Mouse (Mus musculus): ENCODE measurements at regions not wholly inside any gene's neighbourhood (a gene's known extent, or its start where the extent isn't known, plus 50 kb on each side); places are given as distances from the start of the nearest gene placed in this dataset.

GRCm38 (mm10) chr6:50799963-50800362 is 145.7 kb upstream of the Npvf start:
- no peak overlapping the region for H3K27ac ChIP-seq (ENCODE audit: control insufficient read depth, insufficient read depth, low read depth, low read length)
- no peaks in the 10 kb centered on the region for H3K4me1 ChIP-seq (ENCODE audit: control insufficient read depth, insufficient read depth, low read length)
- H3K4me3 ChIP-seq (ENCODE audit: control insufficient read depth, low read depth, low read length) = no peak overlapping the region
- H3K27me3 ChIP-seq (ENCODE audit: control insufficient read depth, insufficient read depth, low read length) = no peaks in the 10 kb centered on the region
- TF ChIP-seq POLR2A (IDR thresholded peaks at IDR 0.05; ENCODE audit: control insufficient read depth, low read depth, low read length) = no peak
- H3K36me3 ChIP-seq (ENCODE audit: control insufficient read depth, insufficient read depth, low read length) = no peaks in the 10 kb centered on the region

GRCm38 (mm10) chr6:50802956-50803355 is 148.7 kb upstream of the Npvf start:
- TF ChIP-seq CTCF (IDR thresholded peaks at IDR 0.05; ENCODE audit: control insufficient read depth, insufficient read depth, insufficient replicate concordance, low read depth, low read length) = no peak
- TF ChIP-seq POLR2A (IDR thresholded peaks at IDR 0.05; ENCODE audit: control insufficient read depth, low read depth, low read length) = no peak
- no peaks in the 10 kb centered on the region for H3K36me3 ChIP-seq (ENCODE audit: control insufficient read depth, insufficient read depth, low read length)
- H3K27me3 ChIP-seq (ENCODE audit: control insufficient read depth, insufficient read depth, low read length) = no peaks in the 10 kb centered on the region
- H3K4me1 ChIP-seq (ENCODE audit: control insufficient read depth, insufficient read depth, low read length) = no peaks in the 10 kb centered on the region; the same call in 1 of the 2 replicates
- no peak overlapping the region for H3K27ac ChIP-seq (ENCODE audit: control insufficient read depth, insufficient read depth, low read depth, low read length)
- no peak overlapping the region for H3K4me3 ChIP-seq (ENCODE audit: control insufficient read depth, low read depth, low read length)

GRCm38 (mm10) chr6:50804477-50805005 is 150.3 kb upstream of the Npvf start:
- H3K4me3 ChIP-seq (ENCODE audit: control insufficient read depth, low read depth, low read length) = no peak overlapping the region
- H3K4me1 ChIP-seq (ENCODE audit: control insufficient read depth, insufficient read depth, low read length) = no peaks in the 10 kb centered on the region; the same call in none of the 2 replicates
- H3K27me3 ChIP-seq (ENCODE audit: control insufficient read depth, insufficient read depth, low read length) = no peaks in the 10 kb centered on the region
- no peak overlapping the region for H3K27ac ChIP-seq (ENCODE audit: control insufficient read depth, insufficient read depth, low read depth, low read length)
- no peaks in the 10 kb centered on the region for H3K36me3 ChIP-seq (ENCODE audit: control insufficient read depth, insufficient read depth, low read length)
- TF ChIP-seq CTCF (IDR thresholded peaks at IDR 0.05; ENCODE audit: control insufficient read depth, insufficient read depth, insufficient replicate concordance, low read depth, low read length) (no peak), POLR2A (IDR thresholded peaks at IDR 0.05; ENCODE audit: control insufficient read depth, low read depth, low read length) (no peak)

GRCm38 (mm10) chr6:50806376-50807077 is 152.3 kb upstream of the Npvf start:
- TF ChIP-seq POLR2A (IDR thresholded peaks at IDR 0.05; ENCODE audit: control insufficient read depth, low read depth, low read length) (no peak), CTCF (IDR thresholded peaks at IDR 0.05; ENCODE audit: control insufficient read depth, insufficient read depth, insufficient replicate concordance, low read depth, low read length) (peak; percentile 35; the same call in 1 of the 2 replicates)
- Histone ChIP-seq H3K27ac (ENCODE audit: control insufficient read depth, insufficient read depth, low read depth, low read length) (no peak overlapping the region), H3K4me3 (ENCODE audit: control insufficient read depth, low read depth, low read length) (no peak overlapping the region), H3K36me3 (ENCODE audit: control insufficient read depth, insufficient read depth, low read length) (no peaks in the 10 kb centered on the region), H3K27me3 (ENCODE audit: control insufficient read depth, insufficient read depth, low read length) (no peaks in the 10 kb centered on the region), H3K4me1 (ENCODE audit: control insufficient read depth, insufficient read depth, low read length) (no peaks in the 10 kb centered on the region; the same call in none of the 2 replicates)

GRCm38 (mm10) chr6:50807187-50808012 is 153.2 kb upstream of the Npvf start:
- no peak overlapping the region for H3K27ac ChIP-seq (ENCODE audit: control insufficient read depth, insufficient read depth, low read depth, low read length)
- H3K36me3 ChIP-seq (ENCODE audit: control insufficient read depth, insufficient read depth, low read length) = no peaks in the 10 kb centered on the region
- no peaks in the 10 kb centered on the region for H3K27me3 ChIP-seq (ENCODE audit: control insufficient read depth, insufficient read depth, low read length)
- H3K4me1 ChIP-seq (ENCODE audit: control insufficient read depth, insufficient read depth, low read length) = no peaks in the 10 kb centered on the region; the same call in none of the 2 replicates
- peak overlapping the region; percentile 34 for H3K4me3 ChIP-seq (ENCODE audit: control insufficient read depth, low read depth, low read length)
- TF ChIP-seq CTCF (IDR thresholded peaks at IDR 0.05; ENCODE audit: control insufficient read depth, insufficient read depth, insufficient replicate concordance, low read depth, low read length) = no peak
- no peak for TF ChIP-seq POLR2A (IDR thresholded peaks at IDR 0.05; ENCODE audit: control insufficient read depth, low read depth, low read length)

GRCm38 (mm10) chr6:50808126-50808525 is 153.9 kb upstream of the Npvf start:
- H3K36me3 ChIP-seq (ENCODE audit: control insufficient read depth, insufficient read depth, low read length) = no peaks in the 10 kb centered on the region
- no peaks in the 10 kb centered on the region for H3K27me3 ChIP-seq (ENCODE audit: control insufficient read depth, insufficient read depth, low read length)
- H3K4me1 ChIP-seq (ENCODE audit: control insufficient read depth, insufficient read depth, low read length) = no peaks in the 10 kb centered on the region; the same call in none of the 2 replicates
- H3K4me3 ChIP-seq (ENCODE audit: control insufficient read depth, low read depth, low read length) = no peak overlapping the region
- H3K27ac ChIP-seq (ENCODE audit: control insufficient read depth, insufficient read depth, low read depth, low read length) = no peak overlapping the region
- TF ChIP-seq POLR2A (IDR thresholded peaks at IDR 0.05; ENCODE audit: control insufficient read depth, low read depth, low read length) (no peak), CTCF (IDR thresholded peaks at IDR 0.05; ENCODE audit: control insufficient read depth, insufficient read depth, insufficient replicate concordance, low read depth, low read length) (peak; percentile 49; the same call in 1 of the 2 replicates)
